Mouse (Mus musculus) liver, embryonic 16.5 days (tissue): ENCODE measurements around the gene Hmgn3. TPM values are rescaled to one million over a fixed set of nuclear protein-coding genes. Genes with fewer than 3 reads are reported as not detected.
A peak's percentile ranks its signal among the peaks of the same experiment; 100 is the strongest.
"Not testable (repeated sequence)": the region's sequence is repeated elsewhere in the genome, so short reads cannot be mapped to it uniquely, and the experiment has no call there.

Experiments
- ATAC-seq: fragments of 200-750 bp; cut with Nextera tagmentation; 2 replicates; pipeline ENCODE4 v1.8.0; 2017; ENCODE audit warnings: low read depth, mild to moderate bottlenecking, moderate number of reproducible peaks, moderate library complexity
- H3K27ac ChIP-seq: fragments of 300-500 bp; sonication (generic); 2 replicates; pipeline ENCODE4 v1.5.1; 2014; ENCODE audit warnings: mild to moderate bottlenecking, low read length
- H3K27me3 ChIP-seq: fragments of 300-500 bp; sonication (generic); 2 replicates; pipeline ENCODE4 v1.6.1; 2014; ENCODE audit warnings: low read depth, low read length, mixed read lengths; ENCODE audit not compliant: control insufficient read depth, insufficient read depth
- H3K36me3 ChIP-seq: fragments of 300-500 bp; sonication (generic); 2 replicates; pipeline ENCODE4 v1.6.1; 2014; ENCODE audit warnings: mild to moderate bottlenecking; ENCODE audit not compliant: control insufficient read depth, insufficient read depth
- H3K4me1 ChIP-seq: fragments of 300-500 bp; sonication (generic); 2 replicates; pipeline ENCODE4 v1.6.1; 2014; ENCODE audit warnings: low read depth, low read length, mixed read lengths; ENCODE audit not compliant: control insufficient read depth
- H3K4me2 ChIP-seq: fragments of 300-500 bp; sonication (generic); 2 replicates; pipeline ENCODE4 v1.6.1; 2014; ENCODE audit warnings: low read depth, low read length, mixed read lengths
- H3K4me3 ChIP-seq: fragments of 300-500 bp; sonication (generic); 2 replicates; pipeline ENCODE4 v1.5.1; 2014; ENCODE audit warnings: low read depth, mild to moderate bottlenecking, low read length
- H3K9ac ChIP-seq: fragments of 300-500 bp; sonication (generic); 2 replicates; pipeline ENCODE4 v1.6.1; 2014; ENCODE audit warnings: low read depth, low read length
- H3K9me3 ChIP-seq: fragments of 300-500 bp; sonication (generic); replicated peaks from 2 replicates; pipeline ENCODE4 v1.6.1; 2016; ENCODE audit warnings: low read length; ENCODE audit not compliant: control insufficient read depth
- WGBS: fragments of 180-500 bp; shearing (Covaris S2); extraction: QIAGEN DNeasy Blood & Tissue Kit; methylation state at CpG from one replicate; pipeline ENCODE4 v1.1.7; 2014; ENCODE audit not compliant: insufficient replicate concordance; 5-methylcytosine and 5-hydroxymethylcytosine counted together
- polyA plus RNA-seq: library from polyadenylated mRNA; unstranded; fragments of >200 nt; fragmentation: Nextera tagmentation; extraction: Ambion mirVana; gene quantifications from 2 replicates; pipeline ENCODE4 v1.2.1, GENCODE M21; 2015

The Hmgn3 gene
- polyA plus RNA-seq = 2.9 and 3.6 TPM in 2 replicates

GRCm38 (mm10) chr9:83146446-83147188 lies at the start of gene Hmgn3:
TSS of gene Hmgn3 (minus strand) at chr9:83146685.
- no peaks in the 10 kb centered on the region for H3K4me1 ChIP-seq
- H3K27ac ChIP-seq = no peak within 1 kb of the TSS
- H3K9me3 ChIP-seq = no peaks in the 10 kb centered on the region
- no peak within 1 kb of the TSS for H3K9ac ChIP-seq
- 7% methylated on average over 28 of the region's 28 CpGs for WGBS
- peak within 1 kb of the TSS; percentile 47 for H3K4me2 ChIP-seq
- H3K27me3 ChIP-seq = peaks cover 3% of the 10 kb centered on the region; the same call in 1 of the 2 replicates
- ATAC-seq = peak; percentile 61; the same call in 1 of the 2 replicates
- H3K4me3 ChIP-seq = peak within 1 kb of the TSS; percentile 39
- no peaks in the 10 kb centered on the region for H3K36me3 ChIP-seq

GRCm38 (mm10) chr9:83195765-83196164 lies 49.3 kb upstream of the Hmgn3 start:
- no peak for ATAC-seq
- no peaks in the 10 kb centered on the region for H3K4me1 ChIP-seq
- H3K9me3 ChIP-seq = no peaks in the 10 kb centered on the region
- H3K36me3 ChIP-seq = no peaks in the 10 kb centered on the region
- WGBS = 39% methylated on average over 10 of the region's 10 CpGs
- no peak overlapping the region for H3K4me2 ChIP-seq
- H3K9ac ChIP-seq = no peak overlapping the region
- no peaks in the 10 kb centered on the region for H3K27me3 ChIP-seq
- H3K4me3 ChIP-seq = no peak overlapping the region
- no peak overlapping the region for H3K27ac ChIP-seq

GRCm38 (mm10) chr9:83195007-83195406 lies 48.5 kb upstream of the Hmgn3 start:
- no peak for ATAC-seq
- H3K9me3 ChIP-seq = no peaks in the 10 kb centered on the region
- H3K27ac ChIP-seq = no peak overlapping the region
- no peak overlapping the region for H3K4me3 ChIP-seq
- no peaks in the 10 kb centered on the region for H3K27me3 ChIP-seq
- 60% methylated on average over 6 of the region's 6 CpGs for WGBS
- no peak overlapping the region for H3K4me2 ChIP-seq
- H3K9ac ChIP-seq = no peak overlapping the region
- H3K36me3 ChIP-seq = no peaks in the 10 kb centered on the region
- no peaks in the 10 kb centered on the region for H3K4me1 ChIP-seq

GRCm38 (mm10) chr9:83187752-83188151 lies 41.3 kb upstream of the Hmgn3 start:
- 37% methylated on average over 2 of the region's 2 CpGs for WGBS

GRCm38 (mm10) chr9:83145591-83146445 lies 667 bp downstream of the Hmgn3 start:
- 0 out of 2 replicates have a peak, but pooled peaks have one; percentile 13 for ATAC-seq
- Histone ChIP-seq H3K27ac (no peak overlapping the region), H3K36me3 (no peaks in the 10 kb centered on the region), H3K9me3 (no peaks in the 10 kb centered on the region), H3K27me3 (peaks cover 3% of the 10 kb centered on the region; the same call in 1 of the 2 replicates), H3K9ac (no peak overlapping the region), H3K4me2 (peak overlapping the region; percentile 47), H3K4me1 (no peaks in the 10 kb centered on the region), H3K4me3 (peak overlapping the region; percentile 39)
- 4% methylated on average over 53 of the region's 53 CpGs for WGBS

More at GRCm38 (mm10) chr9:83187752-83188151, 41.3 kb upstream of the Hmgn3 start:
- ATAC-seq = no peak
- H3K9ac ChIP-seq = no peak overlapping the region
- no peak overlapping the region for H3K27ac ChIP-seq
- no peaks in the 10 kb centered on the region for H3K27me3 ChIP-seq
- no peaks in the 10 kb centered on the region for H3K9me3 ChIP-seq
- H3K4me1 ChIP-seq = no peaks in the 10 kb centered on the region
- H3K4me3 ChIP-seq = no peak overlapping the region
- H3K36me3 ChIP-seq = no peaks in the 10 kb centered on the region
- H3K4me2 ChIP-seq = no peak overlapping the region

- H3K9ac ChIP-seq = no peak overlapping the region
- H3K36me3 ChIP-seq = no peaks in the 10 kb centered on the region
- no peaks in the 10 kb centered on the region for H3K27me3 ChIP-seq
- no peak overlapping the region for H3K27ac ChIP-seq
- no peak for ATAC-seq
- H3K4me2 ChIP-seq = no peak overlapping the region
- H3K4me1 ChIP-seq = no peaks in the 10 kb centered on the region
- H3K9me3 ChIP-seq = no peaks in the 10 kb centered on the region
- WGBS = 62% methylated on average over 4 of the region's 4 CpGs
- no peak overlapping the region for H3K4me3 ChIP-seq
These were observed 16.7 kb downstream of the Hmgn3 start for GRCm38 (mm10) chr9:83129831-83130230.

GRCm38 (mm10) chr9:83127840-83128239 lies 18.6 kb downstream of the Hmgn3 start:
- Histone ChIP-seq H3K4me3 (no peak overlapping the region), H3K4me2 (no peak overlapping the region), H3K36me3 (no peaks in the 10 kb centered on the region), H3K27me3 (no peaks in the 10 kb centered on the region), H3K9me3 (no peaks in the 10 kb centered on the region), H3K9ac (no peak overlapping the region), H3K4me1 (no peaks in the 10 kb centered on the region), H3K27ac (no peak overlapping the region)
- 58% methylated on average over 7 of the region's 7 CpGs for WGBS
- ATAC-seq = no peak

GRCm38 (mm10) chr9:83126482-83126881 lies 20.0 kb downstream of the Hmgn3 start:
- H3K36me3 ChIP-seq, H3K27me3 ChIP-seq, H3K9ac ChIP-seq, H3K4me3 ChIP-seq, H3K9me3 ChIP-seq, ATAC-seq, H3K4me2 ChIP-seq, H3K4me1 ChIP-seq, H3K27ac ChIP-seq: not testable (repeated sequence)
- WGBS = 69% methylated on average over 6 of the region's 6 CpGs

GRCm38 (mm10) chr9:83119211-83119610 lies 27.3 kb downstream of the Hmgn3 start:
- Histone ChIP-seq H3K27me3 (no peaks in the 10 kb centered on the region), H3K27ac (no peak overlapping the region), H3K4me2 (no peak overlapping the region), H3K4me1 (no peaks in the 10 kb centered on the region), H3K9ac (no peak overlapping the region), H3K36me3 (no peaks in the 10 kb centered on the region), H3K9me3 (no peaks in the 10 kb centered on the region), H3K4me3 (no peak overlapping the region)
- no peak for ATAC-seq
- WGBS = 14% methylated on average over 2 of the region's 2 CpGs
